Mouse (Mus musculus) embryonic facial prominence, embryonic 10.5 days (tissue): ENCODE results near the gene Stpg4. TPM values are rescaled to one million over a fixed set of nuclear protein-coding genes. Genes with fewer than 3 reads are reported as not detected.
A peak's percentile ranks its signal among the peaks of the same experiment; 100 is the strongest.

Experiments used
- DNase-seq: peaks from one replicate; pipeline ENCODE4 v3.0.0-alpha.2; 2017; ENCODE audit warnings: low spot score
- H3K27ac ChIP-seq: fragments of 300-500 bp; sonication (generic); replicated peaks from 2 replicates; pipeline ENCODE4 v1.5.1; 2016; ENCODE audit warnings: mild to moderate bottlenecking
- H3K27me3 ChIP-seq: fragments of 300-500 bp; sonication (generic); replicated peaks from 2 replicates; pipeline ENCODE4 v1.6.1; 2016; ENCODE audit warnings: low read depth, mild to moderate bottlenecking; ENCODE audit not compliant: poor library complexity, severe bottlenecking
- H3K36me3 ChIP-seq: fragments of 300-500 bp; sonication (generic); replicated peaks from 2 replicates; pipeline ENCODE4 v1.6.1; 2016; ENCODE audit warnings: mild to moderate bottlenecking, moderate library complexity
- H3K4me1 ChIP-seq: fragments of 300-500 bp; sonication (generic); 2 replicates; pipeline ENCODE4 v1.6.1; 2016
- H3K4me3 ChIP-seq: fragments of 300-500 bp; sonication (generic); 2 replicates; pipeline ENCODE4 v1.5.1; 2016; ENCODE audit warnings: mild to moderate bottlenecking, moderate library complexity
- H3K9me3 ChIP-seq: fragments of 300-500 bp; sonication (generic); 2 replicates; pipeline ENCODE4 v1.6.1; 2016; ENCODE audit warnings: mild to moderate bottlenecking
- WGBS: fragments of 180-500 bp; shearing (Covaris S2); methylation state at CpG from one replicate; pipeline ENCODE4 v1.1.7; 2016; 5-methylcytosine and 5-hydroxymethylcytosine counted together
- polyA plus RNA-seq: library from polyadenylated mRNA; unstranded; fragments of >200 nt; fragmentation: Nextera tagmentation; extraction: Ambion mirVana; gene quantifications from 2 replicates; pipeline ENCODE4 v1.2.1, GENCODE M21; 2016

The Stpg4 gene
- polyA plus RNA-seq, 1 experiment from 2014 or later: not detected

DNA sequence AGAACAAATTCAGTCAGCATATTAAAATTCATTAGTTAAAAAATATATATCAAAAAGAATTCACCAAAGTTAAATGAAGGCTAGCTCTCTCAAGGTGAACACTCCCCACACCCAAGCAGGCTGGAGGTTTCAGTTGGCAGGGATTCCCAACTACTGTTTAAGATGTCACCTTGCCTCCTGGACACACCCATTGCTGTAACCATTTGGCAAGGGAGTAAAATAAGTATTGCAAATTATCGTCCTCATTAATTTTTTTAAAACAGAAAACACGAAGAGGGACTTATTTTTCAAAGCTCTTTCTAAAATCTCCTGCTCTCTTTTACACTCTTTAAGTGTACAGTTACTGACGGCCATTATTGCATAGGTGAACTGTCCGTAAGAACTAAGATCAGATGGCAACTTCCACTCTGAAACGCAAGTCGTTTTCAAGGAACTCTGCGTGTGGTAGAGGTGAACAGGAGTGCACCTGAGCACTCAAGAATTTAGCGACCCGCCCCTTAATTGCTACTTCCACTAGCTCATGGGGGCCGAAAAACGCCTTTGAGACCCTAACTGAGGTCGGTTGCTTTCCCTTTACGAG is 17.9 kb upstream of the Stpg4 start:
- WGBS: under 1% methylated on average over 13 of the region's 13 CpGs
- peak; percentile 21 for DNase-seq
- Histone ChIP-seq H3K9me3 (no peaks in the 10 kb centered on the region), H3K36me3 (peaks cover 38% of the 10 kb centered on the region), H3K4me3 (peak overlapping the region; percentile 92), H3K4me1 (peaks cover 47% of the 10 kb centered on the region), H3K27ac (peak overlapping the region; percentile 100), H3K27me3 (0 out of 2 replicates have a peak, but pooled peaks cover 7% of the 10 kb centered on the region)

DNA sequence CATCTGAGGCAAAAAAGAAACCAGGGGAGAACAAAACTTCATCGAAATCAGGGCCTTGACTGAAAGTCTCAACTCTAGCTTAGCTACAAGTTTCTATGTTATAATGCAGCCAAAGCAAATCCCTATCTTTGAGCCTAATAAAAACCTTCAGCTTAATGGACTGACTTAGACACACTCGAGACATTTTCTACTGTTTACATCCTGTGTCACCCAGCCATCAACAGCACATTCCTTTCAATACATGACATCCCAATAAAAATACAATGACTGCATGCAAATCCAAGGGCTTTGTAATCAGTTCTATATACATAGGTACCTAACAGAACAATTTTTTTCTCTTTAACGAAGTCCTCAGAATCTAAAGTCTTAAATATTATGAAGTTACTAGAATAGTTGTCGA is 17.2 kb upstream of the Stpg4 start:
- no peak for DNase-seq
- Histone ChIP-seq H3K36me3 (peaks cover 43% of the 10 kb centered on the region), H3K27me3 (0 out of 2 replicates have a peak, but pooled peaks cover 6% of the 10 kb centered on the region), H3K4me1 (peaks cover 47% of the 10 kb centered on the region), H3K27ac (no peak overlapping the region), H3K9me3 (no peaks in the 10 kb centered on the region), H3K4me3 (peak overlapping the region; percentile 92)
- WGBS: 61% methylated on average over 4 of the region's 4 CpGs

DNA sequence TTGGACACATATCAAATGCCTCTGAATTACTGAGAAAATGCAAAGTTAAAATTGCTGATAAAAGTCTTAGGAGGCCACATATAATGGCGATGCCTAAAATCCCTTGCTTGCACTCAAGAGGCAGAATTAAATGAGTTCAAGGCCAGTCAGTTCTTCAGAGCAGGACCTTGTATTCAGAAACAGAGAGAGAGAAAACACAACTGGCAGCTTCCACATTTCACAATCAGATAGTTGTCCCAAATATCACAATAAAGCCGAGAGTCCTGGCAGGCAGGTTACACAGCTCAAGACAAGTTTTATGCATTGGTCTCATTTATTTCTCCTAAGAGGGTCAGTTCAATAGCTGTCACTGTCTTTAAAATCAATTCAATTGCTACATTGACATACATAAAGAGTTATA is 14.0 kb upstream of the Stpg4 start:
- Histone ChIP-seq H3K27me3 (no peaks in the 10 kb centered on the region), H3K27ac (no peak overlapping the region), H3K4me1 (peaks cover 46% of the 10 kb centered on the region), H3K9me3 (no peaks in the 10 kb centered on the region), H3K36me3 (peaks cover 63% of the 10 kb centered on the region), H3K4me3 (no peak overlapping the region)
- WGBS: 86% methylated on average over 2 of the region's 2 CpGs
- no peak for DNase-seq

DNA sequence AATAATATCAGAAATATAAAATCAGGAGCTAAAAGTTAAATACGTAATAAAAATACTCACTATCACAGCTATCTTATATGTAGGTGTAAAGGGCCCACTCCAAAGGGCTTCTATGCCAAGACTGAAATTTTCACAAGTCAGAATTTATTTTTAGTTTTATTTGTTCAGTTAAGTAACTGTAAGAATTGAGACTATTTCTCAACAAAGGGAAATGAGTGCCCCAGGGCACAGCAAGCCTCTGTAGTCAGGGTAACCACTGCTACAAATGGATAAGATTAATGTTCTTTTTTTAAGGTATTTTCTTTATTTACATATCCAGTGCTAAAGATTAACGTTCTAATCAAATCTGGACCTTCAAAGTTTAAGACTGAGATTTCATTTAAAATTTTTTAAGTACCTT is 11.9 kb upstream of the Stpg4 start:
- H3K9me3 ChIP-seq: no peaks in the 10 kb centered on the region
- no peak for DNase-seq
- H3K27me3 ChIP-seq: no peaks in the 10 kb centered on the region
- no peak overlapping the region for H3K4me3 ChIP-seq
- peaks cover 38% of the 10 kb centered on the region for H3K4me1 ChIP-seq
- H3K27ac ChIP-seq: no peak overlapping the region
- WGBS: 95% methylated on average over 2 of the region's 2 CpGs
- peaks cover 80% of the 10 kb centered on the region for H3K36me3 ChIP-seq

DNA sequence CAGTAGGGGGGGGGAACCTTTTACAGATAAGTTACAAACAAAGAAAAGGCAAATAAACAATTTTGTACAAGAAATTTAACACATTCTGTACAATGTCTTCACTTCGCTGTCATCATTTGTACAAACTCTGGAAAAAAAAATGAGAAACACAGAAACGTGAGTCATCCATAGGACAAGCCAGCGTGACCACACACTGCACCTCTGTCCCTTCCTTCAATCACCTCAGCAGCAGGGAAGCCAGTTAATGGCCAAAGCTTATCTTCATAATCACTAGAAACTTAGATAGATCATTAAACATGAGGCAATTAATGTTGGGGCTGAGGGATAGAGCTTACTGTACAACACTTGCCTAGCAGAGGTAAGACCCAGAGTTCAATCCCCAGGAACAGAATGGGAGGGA is 6.4 kb upstream of the Stpg4 start:
- Histone ChIP-seq H3K27ac (no peak overlapping the region), H3K36me3 (peaks cover 84% of the 10 kb centered on the region), H3K27me3 (no peaks in the 10 kb centered on the region), H3K4me1 (0 out of 2 replicates have a peak, but pooled peaks cover 5% of the 10 kb centered on the region), H3K9me3 (no peaks in the 10 kb centered on the region), H3K4me3 (no peak overlapping the region)
- 92% methylated on average over 3 of the region's 3 CpGs for WGBS
- DNase-seq: no peak

DNA sequence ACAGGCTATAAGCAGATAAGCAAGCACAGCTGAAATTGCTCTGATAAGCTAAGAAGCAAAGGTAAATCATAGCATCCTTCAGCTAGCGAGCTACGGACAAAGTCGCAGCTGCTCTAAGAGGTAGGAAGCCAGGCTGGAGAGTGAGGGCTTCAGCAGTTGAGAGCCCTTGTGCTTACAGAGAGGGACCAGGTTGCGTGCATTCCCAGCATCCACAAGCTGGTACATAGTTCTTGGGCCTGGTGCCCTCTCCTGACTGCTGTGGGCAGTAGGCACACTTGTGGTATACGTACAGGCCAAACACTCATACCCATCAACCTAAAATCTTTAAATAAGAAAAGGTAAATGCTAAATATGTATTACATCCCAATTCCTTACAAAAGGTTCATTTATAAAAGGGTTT is 5.2 kb upstream of the Stpg4 start:
- 0 out of 2 replicates have a peak, but pooled peaks cover 5% of the 10 kb centered on the region for H3K4me1 ChIP-seq
- no peak for DNase-seq
- no peak overlapping the region for H3K27ac ChIP-seq
- H3K4me3 ChIP-seq: no peak overlapping the region
- no peaks in the 10 kb centered on the region for H3K9me3 ChIP-seq
- peaks cover 88% of the 10 kb centered on the region for H3K36me3 ChIP-seq
- no peaks in the 10 kb centered on the region for H3K27me3 ChIP-seq
- 98% methylated on average over 5 of the region's 5 CpGs for WGBS

DNA sequence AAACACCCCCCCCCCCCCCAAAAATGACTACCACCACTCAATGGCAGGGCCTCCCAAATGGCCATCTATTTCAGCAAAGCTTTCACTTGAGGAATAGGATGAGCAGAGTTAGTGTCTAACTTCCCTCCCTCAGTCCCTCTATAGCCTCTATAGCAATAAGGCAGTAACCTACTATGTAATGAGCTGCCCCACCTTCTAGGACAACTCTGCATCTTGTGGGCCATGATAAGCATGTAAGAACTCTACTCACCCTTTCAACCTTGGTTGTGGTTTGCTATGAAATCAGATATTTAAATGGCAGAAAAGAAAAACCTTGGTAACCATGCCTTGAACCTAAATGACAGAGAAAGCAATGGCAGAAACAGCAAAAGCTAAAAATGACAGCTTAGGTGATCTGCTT is 4.8 kb upstream of the Stpg4 start:
- H3K27me3 ChIP-seq: no peaks in the 10 kb centered on the region
- peaks cover 92% of the 10 kb centered on the region for H3K36me3 ChIP-seq
- 0 out of 2 replicates have a peak, but pooled peaks cover 6% of the 10 kb centered on the region for H3K4me1 ChIP-seq
- no peak for DNase-seq
- H3K27ac ChIP-seq: no peak overlapping the region
- H3K9me3 ChIP-seq: no peaks in the 10 kb centered on the region
- H3K4me3 ChIP-seq: no peak overlapping the region

DNA sequence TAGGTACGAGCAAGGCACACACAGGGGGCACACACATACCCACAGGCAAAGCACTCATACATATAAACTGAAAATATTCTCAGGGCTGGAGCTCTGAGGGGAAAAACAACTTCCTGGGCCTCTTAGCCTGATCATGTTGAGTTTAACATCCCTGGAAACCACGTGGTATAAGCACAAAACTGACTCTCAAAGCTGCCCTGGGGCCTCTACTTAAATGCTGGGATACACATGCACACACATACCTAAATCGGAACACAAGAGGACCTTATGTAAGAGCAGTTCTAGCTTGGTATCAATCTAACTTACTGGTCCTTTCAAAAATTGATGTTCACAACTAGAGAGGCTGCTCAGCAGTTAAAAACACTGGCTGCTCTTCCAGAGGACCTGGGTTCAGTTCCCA is 1.9 kb upstream of the Stpg4 start:
- 0 out of 2 replicates have a peak, but pooled peaks cover 5% of the 10 kb centered on the region for H3K4me1 ChIP-seq
- no peaks in the 10 kb centered on the region for H3K27me3 ChIP-seq
- no peak overlapping the region for H3K4me3 ChIP-seq
- WGBS: 79% methylated on average over 3 of the region's 3 CpGs
- no peaks in the 10 kb centered on the region for H3K9me3 ChIP-seq
- peaks cover 74% of the 10 kb centered on the region for H3K36me3 ChIP-seq
- no peak for DNase-seq
- H3K27ac ChIP-seq: no peak overlapping the region

DNA sequence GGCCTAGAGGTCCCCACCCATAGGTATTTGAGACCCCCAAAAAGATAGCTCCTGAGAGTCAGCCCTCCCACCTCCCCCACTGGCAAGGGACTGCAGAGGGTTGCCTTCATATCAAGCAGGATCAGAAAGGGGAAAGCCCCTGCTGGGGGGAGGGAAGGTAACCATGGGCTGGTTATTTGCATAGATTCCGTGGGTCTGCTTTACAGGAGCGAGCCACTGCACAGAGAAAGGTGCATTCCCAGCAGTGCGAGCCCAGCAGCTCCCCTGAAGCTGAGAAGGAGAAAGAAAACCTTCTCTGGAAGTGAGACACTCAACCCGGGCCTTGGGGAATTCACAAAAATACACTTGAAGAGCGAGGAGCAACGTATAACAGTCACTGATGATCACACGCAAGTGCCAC is 9.5 kb downstream of the Stpg4 start:
- DNase-seq: no peak
- no peak overlapping the region for H3K4me3 ChIP-seq
- no peaks in the 10 kb centered on the region for H3K27me3 ChIP-seq
- H3K4me1 ChIP-seq: 0 out of 2 replicates have a peak, but pooled peaks cover 6% of the 10 kb centered on the region
- no peak overlapping the region for H3K27ac ChIP-seq
- H3K9me3 ChIP-seq: no peaks in the 10 kb centered on the region
- H3K36me3 ChIP-seq: peaks cover 2% of the 10 kb centered on the region; the same call in 1 of the 2 replicates
- WGBS: 75% methylated on average over 7 of the region's 7 CpGs

DNA sequence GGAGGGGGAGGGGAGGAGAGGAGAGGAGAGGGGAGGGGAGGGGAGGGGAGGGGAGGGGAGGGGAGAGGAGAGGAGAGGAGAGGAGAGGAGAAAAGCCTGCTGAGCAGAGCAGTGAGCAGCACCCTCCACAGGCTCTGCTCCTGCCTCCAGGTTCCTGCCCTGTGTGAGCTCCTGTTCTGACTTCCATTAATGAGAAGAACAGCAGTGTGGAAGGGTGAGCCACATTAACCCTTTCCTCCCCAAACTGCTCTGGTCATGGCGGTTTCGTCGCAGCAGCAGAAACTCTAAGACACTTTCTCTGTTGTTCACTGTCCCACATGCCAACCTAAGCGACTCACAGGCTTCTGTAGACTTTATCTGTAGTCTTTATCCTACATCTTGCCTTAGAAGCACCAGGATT is 20.9 kb downstream of the Stpg4 start:
- Histone ChIP-seq H3K9me3 (no peaks in the 10 kb centered on the region), H3K4me3 (no peak overlapping the region), H3K27me3 (no peaks in the 10 kb centered on the region), H3K36me3 (no peaks in the 10 kb centered on the region), H3K4me1 (no peaks in the 10 kb centered on the region), H3K27ac (no peak overlapping the region)
- no peak for DNase-seq
- WGBS: 78% methylated on average over 4 of the region's 4 CpGs

DNA sequence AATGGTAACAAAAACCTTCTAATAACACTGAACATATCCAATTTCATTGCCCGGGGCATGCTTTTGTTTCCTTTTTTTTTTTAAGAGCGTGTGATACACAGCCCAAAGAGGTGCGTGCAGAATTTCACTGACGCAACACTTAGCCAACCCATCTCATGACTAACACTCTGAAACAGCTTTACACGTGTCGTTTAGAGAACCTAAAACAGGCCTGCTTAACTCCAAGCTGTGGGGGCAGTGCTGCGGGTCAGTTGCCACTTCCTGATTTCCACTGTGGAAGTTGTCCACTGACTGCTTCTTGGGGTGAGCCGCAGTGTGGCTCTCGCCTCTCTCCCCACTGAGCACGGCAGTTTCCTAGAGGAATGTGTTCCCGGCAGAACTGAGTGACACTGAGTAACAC is 22.0 kb downstream of the Stpg4 start:
- H3K36me3 ChIP-seq: no peaks in the 10 kb centered on the region
- no peaks in the 10 kb centered on the region for H3K27me3 ChIP-seq
- 71% methylated on average over 11 of the region's 11 CpGs for WGBS
- H3K27ac ChIP-seq: no peak overlapping the region
- no peak for DNase-seq
- H3K4me1 ChIP-seq: no peaks in the 10 kb centered on the region
- H3K4me3 ChIP-seq: no peak overlapping the region
- H3K9me3 ChIP-seq: no peaks in the 10 kb centered on the region

DNA sequence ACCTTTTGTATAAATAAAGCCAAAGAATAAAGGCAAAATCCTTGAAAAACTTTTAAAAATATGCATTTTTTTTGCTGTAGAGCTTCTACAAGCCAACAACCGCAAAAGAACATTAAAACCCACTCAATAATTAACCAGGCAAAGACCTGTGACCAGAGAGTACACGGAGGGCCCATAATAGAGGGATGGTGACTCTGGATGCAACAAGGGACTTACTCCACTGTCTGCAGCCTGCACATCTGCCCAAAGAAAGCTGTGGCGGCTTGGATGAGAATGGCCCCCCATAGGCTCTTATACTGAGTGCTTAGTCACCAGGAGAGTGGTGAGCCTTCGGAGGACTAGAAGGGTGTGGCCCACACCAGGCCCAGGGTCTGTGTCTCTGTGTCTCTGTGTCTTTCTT is 24.1 kb downstream of the Stpg4 start:
- H3K27ac ChIP-seq: no peak overlapping the region
- H3K36me3 ChIP-seq: no peaks in the 10 kb centered on the region
- no peaks in the 10 kb centered on the region for H3K27me3 ChIP-seq
- no peaks in the 10 kb centered on the region for H3K9me3 ChIP-seq
- no peak for DNase-seq
- WGBS: 84% methylated on average over 4 of the region's 4 CpGs
- H3K4me3 ChIP-seq: no peak overlapping the region
- peaks cover 4% of the 10 kb centered on the region; the same call in 1 of the 2 replicates for H3K4me1 ChIP-seq

DNA sequence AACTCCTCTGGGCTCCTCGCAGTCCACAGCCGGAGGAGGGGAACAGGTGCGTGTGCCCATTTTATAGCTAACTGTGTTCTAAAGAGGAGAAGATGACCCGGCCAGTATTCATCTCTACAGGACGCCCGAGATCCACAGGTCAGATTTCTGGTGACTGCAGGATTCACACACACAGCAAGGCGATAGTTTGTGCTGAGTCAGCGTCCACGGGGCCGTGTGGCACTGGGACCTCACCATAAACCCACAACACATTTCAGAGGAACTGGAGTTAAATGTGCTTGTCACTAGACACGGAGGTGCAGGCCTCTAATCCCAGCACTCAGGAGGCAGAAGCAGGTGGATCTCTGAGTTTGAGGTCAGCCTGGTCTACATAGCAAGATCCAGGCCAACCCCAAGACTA is 25.1 kb downstream of the Stpg4 start:
- Histone ChIP-seq H3K4me3 (no peak overlapping the region), H3K27me3 (no peaks in the 10 kb centered on the region), H3K9me3 (no peaks in the 10 kb centered on the region), H3K27ac (no peak overlapping the region), H3K4me1 (peaks cover 5% of the 10 kb centered on the region; the same call in 1 of the 2 replicates), H3K36me3 (no peaks in the 10 kb centered on the region)
- 89% methylated on average over 11 of the region's 11 CpGs for WGBS
- DNase-seq: no peak
